Mouse (Mus musculus) testis, postnatal 10 days (tissue): ENCODE results near the gene Smg1.

Experiments used
- DNase-seq: peaks from one replicate; pipeline ENCODE4 v3.0.0; 2021; ENCODE audit warnings: low spot score

Gene Smg1

DNA sequence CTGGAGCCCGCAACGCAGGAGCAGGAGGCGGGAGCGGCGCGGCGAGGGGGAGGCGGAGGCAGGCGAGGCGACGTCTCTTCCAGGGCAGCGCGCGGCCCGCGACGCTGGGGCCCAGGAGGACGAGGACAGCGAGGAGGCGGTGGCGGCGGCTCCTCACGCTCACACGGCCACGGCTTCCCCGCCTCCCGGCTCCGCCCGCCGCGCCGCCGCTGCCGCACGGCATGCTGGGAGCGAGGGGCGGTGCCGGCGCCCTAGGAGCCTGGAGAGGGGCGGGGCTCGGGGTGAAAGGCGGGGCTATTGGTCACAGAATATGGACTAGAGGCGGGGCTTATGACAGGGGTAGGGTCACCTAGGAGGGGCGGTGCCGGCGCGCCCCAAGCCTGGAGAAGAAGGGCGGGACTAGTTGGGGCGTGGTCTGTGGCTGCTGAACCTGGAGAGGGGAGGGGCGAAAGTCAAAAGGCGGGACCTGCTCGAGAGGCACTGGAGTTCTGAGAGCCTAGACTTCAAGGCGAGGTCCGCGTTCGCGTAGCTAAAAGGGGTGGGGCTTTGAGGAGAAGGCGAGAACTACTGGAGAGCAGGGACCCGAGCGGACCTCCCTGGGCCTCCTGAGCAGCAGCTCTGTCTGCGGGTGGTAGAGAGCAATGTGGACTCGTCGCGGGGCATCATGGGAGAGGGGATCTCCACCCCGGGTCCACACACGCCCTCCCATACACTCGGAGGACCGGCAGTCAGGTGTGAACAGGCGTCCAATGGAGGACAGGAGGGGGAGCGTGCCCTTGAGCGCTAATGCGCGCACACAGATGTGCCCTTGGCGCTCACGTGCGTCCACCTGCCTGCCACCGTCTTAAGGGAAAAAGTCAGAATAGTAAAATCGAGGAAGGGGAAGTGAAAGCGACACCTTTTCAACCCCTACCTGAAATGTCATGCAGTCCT is at the start of gene Smg1:
TSS of gene Smg1 (minus strand) at position 218 of the 933 bp plus-strand sequence.
- peak; percentile 100 for DNase-seq

GRCm38 (mm10) chr7:118283186-118283585 is 39.7 kb upstream of the Smg1 start:
- DNase-seq, result no peak

DNA sequence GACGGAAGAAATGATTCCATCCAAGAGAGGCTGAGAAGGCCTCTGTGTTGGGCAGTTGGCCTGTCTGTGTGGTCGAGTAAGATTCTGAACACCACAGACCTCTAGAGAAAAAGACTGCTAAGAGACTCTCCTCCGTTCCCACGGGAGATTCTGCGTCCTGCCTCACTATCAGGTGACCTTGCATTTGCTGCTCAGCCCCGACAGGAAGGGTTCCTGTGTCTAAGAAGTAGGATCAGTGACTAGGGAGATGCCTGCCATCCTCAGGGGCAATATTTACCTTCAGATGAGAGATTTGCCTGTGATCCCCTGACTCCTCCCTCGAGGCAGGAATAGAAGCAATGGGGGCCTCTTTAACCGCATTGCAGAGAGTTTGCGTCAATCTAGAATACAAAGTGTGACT is 39.1 kb upstream of the Smg1 start:
- no peak for DNase-seq

DNA sequence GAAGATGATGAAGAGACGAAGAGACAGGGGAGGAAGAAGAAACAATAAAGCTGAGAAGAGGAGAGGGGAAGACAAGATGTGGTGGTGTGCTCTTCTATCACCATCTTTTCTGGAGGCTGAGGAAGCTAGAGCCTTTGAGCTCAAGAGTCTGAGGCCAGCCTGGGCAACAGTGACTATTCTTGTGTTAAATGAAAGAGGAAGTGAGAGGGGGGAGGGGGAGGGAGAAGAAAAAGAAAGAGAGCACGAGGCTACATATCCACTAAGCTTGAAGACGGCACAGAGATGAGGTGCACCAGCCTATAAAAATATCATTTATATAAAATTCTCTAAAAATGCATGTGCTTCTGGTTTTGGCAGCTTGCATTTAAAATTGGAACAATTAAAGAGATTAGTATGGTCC is 36.1 kb upstream of the Smg1 start:
- no peak for DNase-seq

DNA sequence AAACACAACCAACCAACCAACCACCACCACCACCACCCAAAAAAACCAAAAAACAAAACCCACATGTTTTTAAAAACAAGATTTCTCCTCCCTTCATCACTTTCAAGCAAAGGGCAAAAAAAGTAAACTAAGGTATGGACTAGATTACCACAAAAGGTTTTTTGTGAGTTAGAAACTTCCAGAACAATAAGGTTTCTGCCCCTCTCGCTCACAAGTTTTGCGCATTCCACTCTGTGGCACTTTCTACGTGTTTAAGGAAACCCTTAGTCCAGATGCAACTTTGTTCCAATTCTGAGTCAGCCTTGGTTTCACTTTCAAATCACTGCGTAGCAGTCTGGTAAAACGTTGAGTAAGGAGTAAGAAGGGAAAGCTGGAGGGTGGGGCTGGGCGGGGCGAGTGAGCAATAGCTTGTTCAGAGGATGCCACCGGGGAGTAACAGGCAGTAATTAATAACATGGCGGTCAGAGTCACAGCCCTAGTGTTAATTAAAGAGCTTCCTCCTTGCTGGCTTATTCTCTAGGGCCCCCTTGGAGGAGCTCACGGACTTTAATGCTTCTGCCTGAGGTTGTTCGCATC is 34.0 kb upstream of the Smg1 start:
- DNase-seq, result no peak

GRCm38 (mm10) chr7:118276684-118277334 is 33.3 kb upstream of the Smg1 start:
- DNase-seq, result no peak

- no peak for DNase-seq
Observed at GRCm38 (mm10) chr7:118275265-118275664, 31.8 kb upstream of the Smg1 start.

GRCm38 (mm10) chr7:118274851-118275250 is 31.4 kb upstream of the Smg1 start:
- no peak for DNase-seq

GRCm38 (mm10) chr7:118274169-118274568 is 30.7 kb upstream of the Smg1 start:
- DNase-seq, result no peak

DNA sequence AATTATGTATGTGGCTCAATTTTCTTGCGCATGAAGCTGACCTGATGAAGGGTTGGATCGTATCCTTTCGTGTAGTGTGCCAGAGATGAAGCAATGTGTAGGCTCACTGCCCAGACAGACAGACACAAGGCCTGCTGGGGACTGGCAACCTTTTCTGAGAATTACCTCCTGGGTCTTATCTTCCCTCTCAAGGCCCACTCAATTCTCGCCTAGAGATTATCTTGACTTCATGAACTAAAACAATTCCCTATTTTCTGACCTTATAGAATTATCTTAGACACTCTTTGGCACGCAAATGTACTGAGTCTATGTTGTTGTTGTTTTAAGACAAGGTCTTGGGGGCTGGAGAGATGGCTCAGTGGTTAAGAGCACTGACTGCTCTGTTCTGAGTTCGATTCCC is 22.6 kb upstream of the Smg1 start:
- no peak for DNase-seq

DNA sequence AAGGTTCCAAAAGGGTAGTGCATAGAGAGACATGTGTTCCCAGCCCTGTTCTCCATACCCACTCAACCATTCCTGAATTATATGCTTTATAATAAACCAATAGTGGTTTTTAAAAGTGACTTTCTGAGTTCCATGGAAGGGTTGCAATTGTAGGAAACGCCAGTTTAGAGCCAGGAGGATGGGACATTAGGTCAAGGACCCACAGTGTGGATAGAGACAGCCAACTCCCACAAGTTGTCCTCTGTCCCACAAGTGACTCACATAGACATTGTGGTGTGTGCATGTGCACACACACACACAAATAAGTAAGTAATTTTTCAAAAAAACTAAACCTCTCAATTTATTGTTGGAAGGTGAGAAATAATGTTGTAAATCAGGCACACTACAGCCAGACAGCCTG is 20.1 kb upstream of the Smg1 start:
- DNase-seq, result no peak

DNA sequence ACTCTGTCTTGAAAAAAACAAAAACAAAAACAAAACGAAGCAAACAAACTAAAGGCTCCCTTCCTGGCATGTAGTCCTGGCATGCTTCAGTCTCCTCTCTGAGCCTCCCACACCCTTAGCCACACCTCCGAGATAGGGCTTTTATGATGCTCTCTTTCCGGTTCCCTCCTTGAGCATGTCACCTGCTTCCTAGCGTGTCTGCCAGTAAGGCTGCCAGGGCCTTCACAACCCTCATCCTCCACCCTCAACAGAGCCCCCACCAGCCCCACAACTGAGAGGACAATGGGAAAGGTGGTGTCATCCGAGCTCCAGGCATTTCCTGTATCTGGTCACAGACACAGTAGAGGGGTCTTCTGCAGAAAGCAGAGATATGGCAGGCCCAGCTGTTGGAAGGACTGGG is 18.9 kb upstream of the Smg1 start:
- DNase-seq, result no peak

- no peak for DNase-seq
Observed at GRCm38 (mm10) chr7:118259676-118260305, 16.3 kb upstream of the Smg1 start.

GRCm38 (mm10) chr7:118258451-118258850 is 15.0 kb upstream of the Smg1 start:
- DNase-seq, result no peak

- no peak for DNase-seq
Observed at GRCm38 (mm10) chr7:118256740-118257139, 13.3 kb upstream of the Smg1 start.

DNA sequence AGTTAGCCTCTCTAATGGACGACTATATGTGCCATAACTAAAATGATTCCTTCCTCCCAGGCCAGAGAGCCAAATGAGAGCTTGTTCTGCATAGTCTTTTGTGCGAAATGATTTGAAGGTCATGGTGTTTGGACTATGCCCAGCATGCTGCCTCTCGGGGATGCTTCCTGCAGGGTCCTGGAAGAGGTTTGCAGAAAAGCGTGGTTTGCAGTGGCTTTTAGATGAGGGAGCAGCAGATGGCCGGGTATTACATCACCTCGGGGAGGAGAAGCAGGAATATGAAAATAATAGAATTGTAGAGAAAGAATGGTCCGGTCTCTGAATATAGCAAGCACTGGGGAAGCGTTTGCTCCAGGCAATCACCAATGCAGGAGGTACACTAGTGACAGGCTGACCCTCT is 11.0 kb upstream of the Smg1 start:
- DNase-seq, result no peak

DNA sequence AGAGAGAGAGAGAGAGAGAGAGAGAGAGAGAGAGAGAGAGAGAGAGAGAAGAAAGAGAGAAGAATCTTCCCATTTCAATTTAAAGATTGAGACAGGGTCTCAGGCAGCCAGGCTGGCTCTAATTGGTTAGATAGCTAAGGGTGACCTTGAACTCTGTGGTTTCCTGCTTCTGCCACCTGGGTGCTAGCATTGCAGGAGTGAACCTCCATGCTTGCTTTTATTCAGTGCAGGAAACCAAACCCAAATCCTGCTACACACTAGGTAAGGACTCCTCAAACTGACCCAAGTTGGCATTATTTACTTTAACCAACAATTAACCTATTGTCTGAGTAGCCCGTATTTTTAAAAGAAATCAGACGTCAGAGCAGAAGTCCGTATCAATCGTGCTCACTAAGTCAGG is 10.5 kb upstream of the Smg1 start:
- DNase-seq, result no peak

GRCm38 (mm10) chr7:118252979-118253378 is 9.5 kb upstream of the Smg1 start:
- DNase-seq, result no peak

DNA sequence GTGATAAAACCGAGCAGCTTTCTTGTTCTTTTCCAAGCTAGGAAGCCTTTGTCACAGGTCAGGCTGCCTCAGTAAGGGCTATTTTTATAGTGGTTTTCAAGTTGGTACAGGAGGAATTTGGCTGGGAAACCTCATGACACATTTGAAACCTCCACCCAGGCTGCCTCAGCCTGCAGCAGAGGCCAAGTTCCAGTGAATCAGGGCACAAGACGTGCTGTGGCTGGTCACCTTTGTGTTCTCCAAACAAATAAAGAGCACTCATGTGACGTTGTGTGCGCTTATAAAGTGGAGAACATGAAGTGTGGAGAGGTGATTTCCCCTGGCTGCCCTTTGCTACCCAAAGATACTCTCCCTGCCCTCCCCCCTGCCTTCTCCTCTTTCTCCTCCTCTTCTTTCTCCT is 8.9 kb upstream of the Smg1 start:
- DNase-seq, result no peak

DNA sequence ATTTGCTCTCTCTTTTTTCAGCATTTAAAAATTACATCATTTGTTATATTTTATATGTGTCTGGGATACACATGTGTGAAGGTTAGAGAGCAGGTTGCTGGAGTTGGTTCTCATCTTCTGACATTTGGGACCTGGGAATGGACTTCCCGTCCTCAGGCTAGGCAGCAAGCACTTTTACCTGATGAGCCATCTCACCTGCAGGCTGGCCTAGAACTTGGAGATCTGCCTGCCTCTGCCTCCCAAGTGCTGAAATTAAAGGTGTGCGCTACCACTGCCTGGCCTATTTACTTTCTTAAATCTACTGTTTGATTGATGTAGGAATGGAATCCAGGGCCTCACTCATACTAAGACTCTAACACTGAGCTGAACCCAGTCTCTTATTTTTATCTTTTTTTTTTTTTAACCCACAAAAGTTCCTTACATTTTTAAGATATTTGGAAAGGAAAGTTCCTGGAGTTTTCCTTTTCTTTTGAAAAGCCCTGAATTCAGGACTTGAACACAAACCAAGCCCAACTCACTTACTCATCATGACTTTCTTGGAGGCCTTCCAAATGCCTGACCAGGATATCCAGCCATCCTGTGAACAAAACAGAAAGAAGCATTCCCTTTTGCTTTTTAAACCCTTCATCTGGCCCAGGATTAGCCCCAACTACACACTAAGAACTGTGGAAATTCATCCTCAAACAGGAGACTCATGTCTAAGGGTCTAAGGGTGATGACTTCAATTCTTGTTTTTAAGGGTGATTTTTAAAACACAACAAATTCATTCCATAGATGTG is 8.1 kb upstream of the Smg1 start:
- DNase-seq, result no peak

GRCm38 (mm10) chr7:118250482-118251160 is 7.2 kb upstream of the Smg1 start:
- DNase-seq, result no peak
